Mouse (Mus musculus) forebrain, embryonic 10.5 days (tissue): Measurements from ENCODE around the gene Fam3c. TPM values are rescaled to one million over a fixed set of nuclear protein-coding genes. Genes with fewer than 3 reads are reported as not detected.

Experiments used
- DNase-seq: peaks from one replicate; pipeline ENCODE4 v3.0.0-alpha.2; 2017; ENCODE audit warnings: low spot score; ENCODE audit errors: extremely low spot score
- H3K27ac ChIP-seq: fragments of 300-500 bp; sonication (generic); 2 replicates; pipeline ENCODE4 v1.5.1; 2016; ENCODE audit warnings: mild to moderate bottlenecking
- H3K27me3 ChIP-seq: fragments of 300-500 bp; sonication (generic); 2 replicates; pipeline ENCODE4 v1.6.1; 2016; ENCODE audit warnings: mild to moderate bottlenecking; ENCODE audit not compliant: poor library complexity, severe bottlenecking
- H3K36me3 ChIP-seq: fragments of 300-500 bp; sonication (generic); replicated peaks from 2 replicates; pipeline ENCODE4 v1.6.1; 2016; ENCODE audit warnings: mild to moderate bottlenecking, moderate library complexity
- H3K4me1 ChIP-seq: fragments of 300-500 bp; sonication (generic); 2 replicates; pipeline ENCODE4 v1.6.1; 2016
- H3K4me3 ChIP-seq: fragments of 300-500 bp; sonication (generic); 2 replicates; pipeline ENCODE4 v1.5.1; 2016; ENCODE audit warnings: mild to moderate bottlenecking, moderate library complexity
- H3K9me3 ChIP-seq: fragments of 300-500 bp; sonication (generic); 2 replicates; pipeline ENCODE4 v1.6.1; 2016; ENCODE audit warnings: mild to moderate bottlenecking, moderate library complexity
- WGBS: fragments of 180-500 bp; shearing (Covaris S2); methylation state at CpG from one replicate; pipeline ENCODE4 v1.1.7; 2016; 5-methylcytosine and 5-hydroxymethylcytosine counted together
- polyA plus RNA-seq: library from polyadenylated mRNA; unstranded; fragments of >200 nt; fragmentation: Nextera tagmentation; extraction: Ambion mirVana; gene quantifications from 2 replicates; pipeline ENCODE4 v1.2.1, GENCODE M21; 2016

Fam3c gene
- polyA plus RNA-seq, 1 experiment from 2014 or later = 31.8 TPM

DNA sequence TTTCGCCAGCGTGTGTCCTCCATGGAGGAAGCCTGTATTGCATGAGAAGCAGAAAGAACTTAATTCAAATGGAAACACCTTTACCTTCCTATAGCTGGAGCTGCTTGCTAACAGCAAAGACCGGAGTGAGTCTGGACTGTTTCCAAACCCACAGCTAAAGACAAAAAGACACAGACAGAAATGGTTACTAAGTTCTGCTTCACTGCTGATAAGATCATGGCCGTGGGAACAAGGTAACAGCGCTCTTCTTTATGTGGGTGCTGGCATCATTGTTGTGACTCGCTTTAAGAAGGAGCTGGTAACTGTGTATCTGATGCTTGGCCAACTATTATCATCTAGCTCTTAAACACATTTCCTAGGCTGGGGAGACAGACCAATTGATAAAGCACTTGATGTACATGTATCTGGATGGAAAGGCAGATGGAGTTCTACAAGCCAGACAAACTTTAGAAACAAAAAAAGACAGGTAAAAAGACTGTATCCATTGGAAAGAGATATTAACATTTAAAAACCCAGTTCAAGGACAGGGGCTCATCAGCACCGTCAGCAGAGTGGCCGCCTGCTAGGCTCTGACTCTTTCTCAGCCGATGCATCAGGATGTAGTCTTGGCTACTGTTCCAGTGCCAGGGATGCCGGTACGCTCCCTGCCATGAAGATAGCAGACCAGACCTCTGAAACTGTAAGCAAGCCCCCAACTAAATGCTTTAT lies 6.4 kb downstream of the Fam3c start:
- no peak overlapping the region for H3K4me3 ChIP-seq
- H3K4me1 ChIP-seq = peaks cover 49% of the 10 kb centered on the region
- H3K36me3 ChIP-seq = no peaks in the 10 kb centered on the region
- no peak for DNase-seq
- H3K27me3 ChIP-seq = no peaks in the 10 kb centered on the region
- no peak overlapping the region for H3K27ac ChIP-seq
- H3K9me3 ChIP-seq = no peaks in the 10 kb centered on the region
- 95% methylated on average over 11 of the region's 11 CpGs for WGBS

GRCm38 (mm10) chr6:22348975-22349374 lies 7.1 kb downstream of the Fam3c start:
- no peak overlapping the region for H3K27ac ChIP-seq
- DNase-seq = no peak
- H3K27me3 ChIP-seq = no peaks in the 10 kb centered on the region
- H3K4me1 ChIP-seq = peaks cover 47% of the 10 kb centered on the region
- H3K36me3 ChIP-seq = no peaks in the 10 kb centered on the region
- no peaks in the 10 kb centered on the region for H3K9me3 ChIP-seq
- H3K4me3 ChIP-seq = no peak overlapping the region
- 93% methylated on average over 3 of the region's 3 CpGs for WGBS

GRCm38 (mm10) chr6:22348130-22348529 lies 7.9 kb downstream of the Fam3c start:
- WGBS = 91% methylated on average over 4 of the region's 4 CpGs

DNA sequence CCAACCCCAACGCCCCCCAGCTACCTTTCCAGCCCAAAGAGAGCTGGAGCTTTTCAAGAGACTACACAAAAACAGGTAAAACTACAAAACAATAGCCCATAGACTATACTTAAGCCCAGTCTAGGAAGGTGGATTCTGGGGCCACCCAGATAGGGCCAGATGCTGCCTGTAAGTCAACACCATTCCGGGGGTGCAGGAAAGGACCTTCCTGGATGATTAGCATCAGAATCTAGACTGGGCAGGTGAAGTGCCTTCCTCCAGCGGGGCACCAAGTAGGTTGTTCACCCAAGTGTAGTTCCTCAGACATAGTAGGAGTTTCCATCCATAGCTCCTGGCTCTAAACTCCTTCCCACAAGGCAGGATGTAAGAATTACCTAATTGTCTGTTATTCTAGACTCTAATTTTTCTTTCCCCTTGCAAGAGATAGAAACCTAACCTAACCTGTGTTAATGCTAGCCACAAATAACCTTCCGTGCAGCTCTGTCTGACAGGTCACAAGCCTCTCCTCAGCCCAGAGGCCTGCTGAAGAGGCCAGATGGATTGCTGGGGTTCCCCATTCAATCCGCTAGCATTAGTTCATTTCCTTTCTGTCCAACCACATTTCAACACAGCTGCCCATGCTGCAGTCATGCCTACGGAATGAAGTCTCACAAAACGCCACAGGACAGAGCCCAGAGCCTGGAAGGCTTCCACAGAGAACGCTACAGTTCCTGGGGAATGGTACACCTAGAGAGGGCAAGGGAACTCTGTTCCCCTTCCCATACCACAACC lies 8.7 kb downstream of the Fam3c start:
- Histone ChIP-seq H3K27ac (no peak overlapping the region), H3K4me1 (peaks cover 31% of the 10 kb centered on the region), H3K27me3 (no peaks in the 10 kb centered on the region), H3K4me3 (no peak overlapping the region), H3K9me3 (no peaks in the 10 kb centered on the region), H3K36me3 (no peaks in the 10 kb centered on the region)
- DNase-seq = no peak
- WGBS = 79% methylated on average over 8 of the region's 8 CpGs

More at GRCm38 (mm10) chr6:22348130-22348529, 7.9 kb downstream of the Fam3c start:
- Histone ChIP-seq H3K27me3 (no peaks in the 10 kb centered on the region), H3K27ac (no peak overlapping the region), H3K36me3 (no peaks in the 10 kb centered on the region), H3K4me1 (peaks cover 40% of the 10 kb centered on the region), H3K9me3 (no peaks in the 10 kb centered on the region), H3K4me3 (no peak overlapping the region)
- DNase-seq = no peak

DNA sequence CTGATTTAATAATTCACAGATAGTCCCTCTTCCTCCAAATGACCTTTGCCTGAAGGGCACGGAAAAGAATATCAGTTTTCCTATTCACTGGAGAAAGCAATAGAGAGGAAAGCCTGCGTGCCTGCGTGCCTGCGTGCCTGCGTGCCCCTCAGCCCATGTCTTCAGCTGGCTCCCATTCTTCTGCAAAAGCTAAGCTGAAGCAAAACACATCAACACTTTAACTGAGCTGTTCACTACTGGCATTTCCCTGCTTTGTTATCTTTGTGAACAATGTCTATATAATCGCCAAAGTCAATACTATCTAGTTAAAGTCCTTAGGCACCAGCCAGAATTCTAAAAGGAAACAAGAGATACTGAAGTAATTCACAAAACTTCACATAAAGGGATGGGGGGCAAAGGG lies 11.6 kb downstream of the Fam3c start:
- H3K4me1 ChIP-seq = peaks cover 27% of the 10 kb centered on the region
- peaks cover 18% of the 10 kb centered on the region for H3K36me3 ChIP-seq
- H3K27me3 ChIP-seq = no peaks in the 10 kb centered on the region
- WGBS = 65% methylated on average over 6 of the region's 6 CpGs
- DNase-seq = no peak
- H3K4me3 ChIP-seq = no peak overlapping the region
- no peaks in the 10 kb centered on the region for H3K9me3 ChIP-seq
- H3K27ac ChIP-seq = no peak overlapping the region

DNA sequence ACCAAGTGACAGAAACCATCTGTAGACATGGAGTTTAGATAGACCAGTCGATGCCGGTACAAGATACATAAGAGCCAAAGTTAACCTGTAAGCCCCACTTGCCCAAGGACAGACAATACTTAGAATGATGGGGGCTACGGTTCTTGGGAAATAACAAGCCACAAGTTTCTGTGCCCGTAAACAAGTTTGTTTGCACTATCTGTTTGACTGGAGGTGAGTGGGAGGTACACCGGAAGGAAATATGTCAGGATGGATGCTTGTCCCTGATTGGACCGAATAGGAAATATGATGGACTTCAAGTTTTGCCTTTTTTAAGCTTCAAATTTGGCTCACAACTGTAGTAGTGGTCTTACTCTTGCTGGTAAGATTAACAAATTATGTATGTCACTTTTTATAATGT lies 12.3 kb downstream of the Fam3c start:
- H3K27ac ChIP-seq = no peak overlapping the region
- no peak for DNase-seq
- 94% methylated on average over 6 of the region's 6 CpGs for WGBS

DNA sequence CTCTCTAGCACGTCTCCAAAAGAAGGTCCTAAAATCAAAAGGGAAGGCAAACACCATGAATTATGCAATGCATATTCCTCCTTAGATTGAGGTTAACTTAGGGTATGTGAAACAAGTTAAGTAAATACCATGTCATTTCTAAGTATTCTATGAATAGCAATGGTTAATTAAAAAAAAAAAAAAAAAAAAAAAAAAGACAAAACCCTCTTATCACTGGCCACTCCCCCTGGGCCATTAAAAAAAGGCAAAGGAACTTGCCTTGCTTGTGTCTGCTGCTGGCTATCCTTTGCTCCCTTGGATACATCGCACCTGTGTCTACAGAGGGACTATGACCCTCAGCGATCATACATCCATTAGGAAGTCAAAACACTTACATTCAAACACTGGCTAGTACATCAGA lies 12.8 kb downstream of the Fam3c start:
- peaks cover 27% of the 10 kb centered on the region for H3K4me1 ChIP-seq

More for the DNA sequence above, 12.3 kb downstream of the Fam3c start:
- Histone ChIP-seq H3K4me1 (peaks cover 27% of the 10 kb centered on the region), H3K9me3 (no peaks in the 10 kb centered on the region), H3K36me3 (peaks cover 23% of the 10 kb centered on the region), H3K4me3 (no peak overlapping the region), H3K27me3 (no peaks in the 10 kb centered on the region)

DNA sequence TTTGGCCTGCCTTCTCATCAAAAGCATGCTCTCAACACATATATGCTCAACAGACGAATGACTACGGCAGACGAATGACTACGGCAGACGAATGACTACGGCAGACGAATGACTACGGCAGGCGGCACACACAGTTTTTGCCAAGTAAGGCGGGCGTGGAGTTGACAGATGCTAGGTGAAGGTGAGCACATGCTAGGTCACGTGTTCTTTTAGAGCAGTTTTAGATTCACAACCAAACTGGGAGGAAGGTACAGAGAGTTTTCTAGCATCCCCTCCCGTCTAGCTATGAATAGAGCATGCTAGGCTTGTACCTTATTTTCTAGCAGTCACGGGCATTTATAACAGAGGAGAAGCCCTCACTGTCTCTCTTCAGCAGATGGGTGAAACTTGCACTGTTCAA lies 15.3 kb downstream of the Fam3c start:
- Histone ChIP-seq H3K4me3 (no peak overlapping the region), H3K27me3 (no peaks in the 10 kb centered on the region), H3K36me3 (peaks cover 43% of the 10 kb centered on the region), H3K9me3 (no peaks in the 10 kb centered on the region), H3K4me1 (peaks cover 8% of the 10 kb centered on the region), H3K27ac (no peak overlapping the region)
- DNase-seq = no peak
- WGBS = 93% methylated on average over 14 of the region's 14 CpGs

More for the DNA sequence above, 12.8 kb downstream of the Fam3c start:
- Histone ChIP-seq H3K27ac (no peak overlapping the region), H3K27me3 (no peaks in the 10 kb centered on the region), H3K36me3 (peaks cover 28% of the 10 kb centered on the region), H3K9me3 (no peaks in the 10 kb centered on the region), H3K4me3 (no peak overlapping the region)
- 93% methylated on average over 3 of the region's 3 CpGs for WGBS
- DNase-seq = no peak

DNA sequence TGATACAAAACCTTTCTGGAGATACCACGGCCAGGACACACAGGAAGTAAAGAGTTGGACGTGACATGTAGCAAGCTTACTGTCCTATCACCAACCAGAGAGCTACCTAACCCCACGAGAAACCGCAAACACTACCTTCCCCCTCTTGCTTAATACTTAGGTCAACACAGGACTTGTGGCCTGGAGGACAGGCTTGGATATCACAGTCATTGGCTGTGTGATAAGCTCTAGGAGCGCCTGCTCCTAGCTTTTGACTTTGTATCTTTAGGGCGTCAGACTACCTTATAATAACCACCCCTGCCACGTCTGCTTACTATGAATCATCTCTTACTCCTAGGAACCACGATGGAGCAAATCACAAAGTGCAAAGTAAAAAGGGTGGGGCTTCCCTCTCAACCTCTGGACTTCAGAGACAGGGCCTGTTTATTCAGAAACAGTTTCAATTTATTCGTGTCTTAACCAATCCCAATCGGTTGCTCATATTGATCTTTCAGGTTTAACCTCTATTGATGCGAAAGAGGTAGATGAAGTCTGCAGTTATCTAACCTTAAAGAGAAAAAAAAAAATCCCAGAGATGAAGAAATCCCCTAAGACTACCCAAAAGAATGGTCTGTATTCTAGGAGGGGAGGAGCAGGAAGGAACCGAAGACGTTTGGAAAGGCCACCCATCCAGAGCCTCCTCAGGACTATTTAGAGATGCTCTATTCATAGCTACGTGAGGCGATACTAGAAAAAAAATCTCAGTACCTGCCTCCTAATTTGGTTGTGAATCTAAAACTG lies 16.1 kb downstream of the Fam3c start:
- no peak for DNase-seq
- H3K4me1 ChIP-seq = peaks cover 8% of the 10 kb centered on the region
- WGBS = 95% methylated on average over 15 of the region's 15 CpGs
- peaks cover 43% of the 10 kb centered on the region for H3K36me3 ChIP-seq
- no peak overlapping the region for H3K27ac ChIP-seq
- H3K27me3 ChIP-seq = no peaks in the 10 kb centered on the region
- H3K4me3 ChIP-seq = no peak overlapping the region
- no peaks in the 10 kb centered on the region for H3K9me3 ChIP-seq

DNA sequence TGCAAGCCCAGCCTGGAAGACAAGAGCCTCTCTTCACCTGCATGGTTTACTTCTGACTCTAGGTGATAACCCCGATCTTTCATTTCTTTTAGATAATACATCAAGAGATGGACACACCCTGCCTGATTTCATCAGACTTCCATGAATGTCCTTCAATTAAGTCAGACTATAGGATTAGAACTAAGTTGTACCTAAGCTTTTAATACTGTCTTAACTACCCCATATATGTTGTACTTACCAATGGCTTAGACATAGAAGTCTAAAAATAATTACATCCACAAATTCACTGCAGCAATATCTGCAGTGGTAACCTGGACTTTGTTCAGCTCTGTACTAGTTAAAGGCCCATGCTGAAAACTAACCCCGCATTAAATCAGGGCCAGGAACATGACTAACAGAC lies 23.5 kb downstream of the Fam3c start:
- no peak for DNase-seq
- no peak overlapping the region for H3K4me3 ChIP-seq
- no peaks in the 10 kb centered on the region for H3K9me3 ChIP-seq
- H3K4me1 ChIP-seq = no peaks in the 10 kb centered on the region
- peaks cover 19% of the 10 kb centered on the region for H3K36me3 ChIP-seq
- 97% methylated on average over 2 of the region's 2 CpGs for WGBS
- H3K27ac ChIP-seq = no peak overlapping the region
- H3K27me3 ChIP-seq = no peaks in the 10 kb centered on the region

GRCm38 (mm10) chr6:22330169-22330960 lies 25.7 kb downstream of the Fam3c start:
- Histone ChIP-seq H3K36me3 (peaks cover 16% of the 10 kb centered on the region), H3K4me1 (no peaks in the 10 kb centered on the region), H3K9me3 (no peaks in the 10 kb centered on the region), H3K27me3 (no peaks in the 10 kb centered on the region), H3K4me3 (no peak overlapping the region), H3K27ac (no peak overlapping the region)
- 91% methylated on average over 13 of the region's 13 CpGs for WGBS
- no peak for DNase-seq

DNA sequence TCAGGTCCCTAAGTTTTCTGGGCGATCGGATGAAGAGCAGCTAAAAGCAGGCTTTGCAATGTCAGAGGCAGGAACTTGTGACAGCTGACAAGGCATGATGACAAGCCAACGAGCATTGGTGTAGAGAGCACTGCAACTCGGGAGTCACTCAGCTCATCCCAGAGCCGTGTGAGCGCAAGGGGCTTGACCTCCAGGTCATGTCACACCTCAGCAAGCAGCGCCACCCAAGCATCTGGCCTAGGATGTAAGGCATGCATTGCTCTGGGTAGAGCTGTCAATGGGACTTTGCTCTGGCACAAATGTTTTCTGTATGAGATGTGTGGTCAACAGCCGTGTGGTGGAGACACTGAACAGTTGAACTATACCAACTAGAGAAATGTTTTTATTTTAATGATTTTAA lies 28.1 kb downstream of the Fam3c start:
- H3K27ac ChIP-seq = no peak overlapping the region
- H3K4me1 ChIP-seq = no peaks in the 10 kb centered on the region
- no peak overlapping the region for H3K4me3 ChIP-seq
- DNase-seq = no peak
- WGBS = 85% methylated on average over 8 of the region's 8 CpGs
- no peaks in the 10 kb centered on the region for H3K9me3 ChIP-seq
- H3K27me3 ChIP-seq = no peaks in the 10 kb centered on the region
- H3K36me3 ChIP-seq = peaks cover 26% of the 10 kb centered on the region
